Mouse (Mus musculus): ENCODE data around the gene Apip. TPM values are rescaled to one million over a fixed set of nuclear protein-coding genes. Genes with fewer than 3 reads are reported as not detected.

The Apip gene
- polyA plus RNA-seq (2011; ENCODE audit: insufficient read length, low read depth, missing spikeins): 30.3 and 49.0 TPM in 2 replicates

GRCm38 (mm10) chr2:103073219-103073982 is at the start of gene Apip, which contains the start of gene Pdhx:
Gene Apip, plus strand, starts transcription at chr2:103073675.
Gene Pdhx, minus strand, starts transcription at chr2:103073513.
- H3K27ac ChIP-seq (ENCODE audit: insufficient read depth, low read length): peak within 1 kb of the TSS; percentile 65
- H3K4me3 ChIP-seq (ENCODE audit: insufficient read depth, low read length): peak within 1 kb of the TSS; percentile 97
- 0 out of 2 replicates have a peak, but pooled peaks cover 2% of the 10 kb centered on the region for H3K4me1 ChIP-seq (ENCODE audit: control insufficient read depth, insufficient read depth, low read length)
- no peak for TF ChIP-seq CTCF (IDR thresholded peaks at IDR 0.05; ENCODE audit: borderline replicate concordance, insufficient read depth, low read length)
- TF ChIP-seq POLR2A (IDR thresholded peaks at IDR 0.05; ENCODE audit: low read depth, low read length): peak; percentile 87

GRCm38 (mm10) chr2:103037831-103038230 is 35.6 kb upstream of the Apip start:
- Histone ChIP-seq H3K27ac (ENCODE audit: insufficient read depth, low read length) (no peak overlapping the region), H3K4me3 (ENCODE audit: insufficient read depth, low read length) (no peak overlapping the region), H3K4me1 (ENCODE audit: control insufficient read depth, insufficient read depth, low read length) (no peaks in the 10 kb centered on the region)
- TF ChIP-seq CTCF (IDR thresholded peaks at IDR 0.05; ENCODE audit: borderline replicate concordance, insufficient read depth, low read length) (no peak), POLR2A (IDR thresholded peaks at IDR 0.05; ENCODE audit: low read depth, low read length) (no peak)

DNA sequence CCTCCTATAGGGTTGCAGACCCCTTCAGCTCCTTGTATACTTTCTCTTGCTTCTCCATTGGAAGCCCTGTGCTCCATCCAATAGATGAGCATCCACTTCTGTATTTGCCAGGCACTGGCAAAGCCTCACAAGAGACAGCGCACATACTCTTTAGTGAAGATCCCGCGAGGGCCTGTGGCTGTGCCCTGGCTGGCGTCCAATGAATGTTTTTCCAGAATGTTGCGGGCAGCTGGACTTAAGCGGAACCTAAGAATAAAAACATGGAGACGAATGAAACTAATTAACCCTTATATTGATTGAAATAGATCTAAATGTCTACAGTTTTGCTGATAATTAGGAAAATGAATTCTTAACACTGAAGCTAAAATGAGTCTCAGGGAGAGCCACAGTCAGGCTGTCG is 32.6 kb upstream of the Apip start:
- TF ChIP-seq CTCF (IDR thresholded peaks at IDR 0.05; ENCODE audit: borderline replicate concordance, insufficient read depth, low read length) (no peak), POLR2A (IDR thresholded peaks at IDR 0.05; ENCODE audit: low read depth, low read length) (no peak)
- no peak overlapping the region for H3K4me3 ChIP-seq (ENCODE audit: insufficient read depth, low read length)
- no peak overlapping the region for H3K27ac ChIP-seq (ENCODE audit: insufficient read depth, low read length)
- H3K4me1 ChIP-seq (ENCODE audit: control insufficient read depth, insufficient read depth, low read length): no peaks in the 10 kb centered on the region

DNA sequence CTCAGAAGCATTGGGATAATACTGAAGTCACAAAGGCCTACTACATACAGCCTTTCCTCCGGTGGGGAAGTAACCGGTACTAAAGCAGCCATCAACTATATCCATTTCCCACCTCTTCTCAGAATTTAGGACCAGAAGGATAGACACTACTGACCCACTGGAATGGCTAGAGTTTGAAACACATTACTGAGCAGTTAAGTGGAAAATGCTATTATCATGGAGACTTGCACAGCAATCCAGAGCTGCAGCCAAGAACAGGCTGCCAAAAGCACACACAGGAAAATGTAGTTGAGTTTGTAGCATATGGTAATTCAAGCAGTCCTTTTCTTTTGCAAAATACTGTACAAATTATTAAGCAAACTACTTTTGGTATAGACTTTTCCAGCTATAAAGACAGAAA is 28.2 kb upstream of the Apip start:
- Histone ChIP-seq H3K27ac (ENCODE audit: insufficient read depth, low read length) (no peak overlapping the region), H3K4me3 (ENCODE audit: insufficient read depth, low read length) (no peak overlapping the region), H3K4me1 (ENCODE audit: control insufficient read depth, insufficient read depth, low read length) (no peaks in the 10 kb centered on the region)
- no peak for TF ChIP-seq CTCF (IDR thresholded peaks at IDR 0.05; ENCODE audit: borderline replicate concordance, insufficient read depth, low read length)

- H3K27ac ChIP-seq (ENCODE audit: insufficient read depth, low read length): no peak overlapping the region
- H3K4me1 ChIP-seq (ENCODE audit: control insufficient read depth, insufficient read depth, low read length): no peaks in the 10 kb centered on the region
- no peak overlapping the region for H3K4me3 ChIP-seq (ENCODE audit: insufficient read depth, low read length)
- TF ChIP-seq CTCF (IDR thresholded peaks at IDR 0.05; ENCODE audit: borderline replicate concordance, insufficient read depth, low read length) (no peak), POLR2A (IDR thresholded peaks at IDR 0.05; ENCODE audit: low read depth, low read length) (no peak)
Observed at GRCm38 (mm10) chr2:103051937-103052893, 21.3 kb upstream of the Apip start.

DNA sequence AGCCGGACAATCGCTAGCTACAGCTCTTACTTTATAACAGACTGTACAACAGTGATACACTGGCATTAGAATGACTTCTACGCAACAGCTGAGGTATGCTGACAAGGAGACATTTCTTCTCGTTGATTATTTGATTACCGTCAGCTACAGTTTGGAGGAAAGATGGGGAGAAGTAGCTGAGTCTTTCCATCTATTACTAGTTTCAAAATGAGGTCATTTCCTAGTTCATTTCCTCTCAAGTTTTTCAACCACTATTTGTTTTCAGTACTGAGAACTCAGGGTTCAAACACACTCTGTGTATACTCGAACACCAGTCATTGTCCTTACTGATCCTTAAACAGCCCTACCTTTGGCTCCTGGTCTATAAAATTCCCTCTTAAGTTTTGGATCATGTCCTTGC is 17.7 kb upstream of the Apip start:
- H3K4me1 ChIP-seq (ENCODE audit: control insufficient read depth, insufficient read depth, low read length): peaks cover 4% of the 10 kb centered on the region
- no peak overlapping the region for H3K4me3 ChIP-seq (ENCODE audit: insufficient read depth, low read length)
- H3K27ac ChIP-seq (ENCODE audit: insufficient read depth, low read length): no peak overlapping the region
- no peak for TF ChIP-seq CTCF (IDR thresholded peaks at IDR 0.05; ENCODE audit: borderline replicate concordance, insufficient read depth, low read length)
- no peak for TF ChIP-seq POLR2A (IDR thresholded peaks at IDR 0.05; ENCODE audit: low read depth, low read length)

DNA sequence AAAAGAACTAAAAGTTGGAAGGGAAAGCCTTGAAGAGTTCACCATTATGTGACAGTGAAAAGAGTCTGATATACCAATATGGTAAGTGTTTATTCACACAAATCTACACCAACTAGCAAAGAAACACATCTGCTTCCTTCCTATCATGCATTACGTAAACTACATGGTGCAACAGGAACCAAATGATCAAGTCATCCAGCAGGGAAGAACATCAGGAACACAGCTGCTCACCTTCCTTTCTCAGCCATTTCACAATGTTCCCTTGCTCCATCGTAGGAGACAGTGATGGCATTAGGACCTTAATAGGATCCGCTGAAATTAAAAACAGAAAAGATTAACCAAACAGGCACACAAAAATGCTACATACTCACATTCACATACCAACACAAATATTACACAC is 15.2 kb upstream of the Apip start:
- Histone ChIP-seq H3K4me1 (ENCODE audit: control insufficient read depth, insufficient read depth, low read length) (peaks cover 6% of the 10 kb centered on the region), H3K27ac (ENCODE audit: insufficient read depth, low read length) (no peak overlapping the region), H3K4me3 (ENCODE audit: insufficient read depth, low read length) (no peak overlapping the region)
- TF ChIP-seq POLR2A (IDR thresholded peaks at IDR 0.05; ENCODE audit: low read depth, low read length) (no peak), CTCF (IDR thresholded peaks at IDR 0.05; ENCODE audit: borderline replicate concordance, insufficient read depth, low read length) (no peak)

GRCm38 (mm10) chr2:103062865-103063264 is 10.6 kb upstream of the Apip start:
- TF ChIP-seq POLR2A (IDR thresholded peaks at IDR 0.05; ENCODE audit: low read depth, low read length) (no peak), CTCF (IDR thresholded peaks at IDR 0.05; ENCODE audit: borderline replicate concordance, insufficient read depth, low read length) (0 out of 2 replicates have a peak, but pooled peaks have one; percentile 8)
- H3K4me1 ChIP-seq (ENCODE audit: control insufficient read depth, insufficient read depth, low read length): peaks cover 6% of the 10 kb centered on the region
- H3K4me3 ChIP-seq (ENCODE audit: insufficient read depth, low read length): no peak overlapping the region
- H3K27ac ChIP-seq (ENCODE audit: insufficient read depth, low read length): no peak overlapping the region

- Histone ChIP-seq H3K4me3 (ENCODE audit: insufficient read depth, low read length) (no peak overlapping the region), H3K27ac (ENCODE audit: insufficient read depth, low read length) (no peak overlapping the region), H3K4me1 (ENCODE audit: control insufficient read depth, insufficient read depth, low read length) (peaks cover 4% of the 10 kb centered on the region)
- TF ChIP-seq POLR2A (IDR thresholded peaks at IDR 0.05; ENCODE audit: low read depth, low read length): no peak
- TF ChIP-seq CTCF (IDR thresholded peaks at IDR 0.05; ENCODE audit: borderline replicate concordance, insufficient read depth, low read length): no peak
Observed at GRCm38 (mm10) chr2:103066683-103067551, 6.6 kb upstream of the Apip start.
